Mouse (Mus musculus) midbrain, embryonic 13.5 days (tissue): ENCODE measurements around the gene Dok5. TPM values are rescaled to one million over a fixed set of nuclear protein-coding genes. Genes with fewer than 3 reads are reported as not detected.

ENCODE experiments used
- ATAC-seq: fragments of 200-750 bp; cut with Nextera tagmentation; 2 replicates; pipeline ENCODE4 v1.8.0; 2017; ENCODE audit warnings: mild to moderate bottlenecking, moderate TSS enrichment, moderate library complexity
- H3K27ac ChIP-seq: fragments of 300-500 bp; sonication (generic); 2 replicates; pipeline ENCODE4 v1.5.1; 2015; ENCODE audit warnings: inconsistent platforms, mild to moderate bottlenecking, moderate library complexity
- H3K27me3 ChIP-seq: fragments of 300-500 bp; sonication (generic); 2 replicates; pipeline ENCODE4 v1.6.1; 2015; ENCODE audit warnings: mild to moderate bottlenecking, inconsistent platforms
- H3K36me3 ChIP-seq: fragments of 300-500 bp; sonication (generic); 2 replicates; pipeline ENCODE4 v1.6.1; 2015; ENCODE audit warnings: mild to moderate bottlenecking, inconsistent platforms
- H3K4me1 ChIP-seq: fragments of 300-500 bp; sonication (generic); replicated peaks from 2 replicates; pipeline ENCODE4 v1.6.1; 2015; ENCODE audit warnings: inconsistent platforms
- H3K4me2 ChIP-seq: fragments of 300-500 bp; sonication (generic); replicated peaks from 2 replicates; pipeline ENCODE4 v1.6.1; 2015; ENCODE audit warnings: moderate library complexity, mild to moderate bottlenecking, inconsistent platforms
- H3K4me3 ChIP-seq: fragments of 300-500 bp; sonication (generic); replicated peaks from 2 replicates; pipeline ENCODE4 v1.5.1; 2015; ENCODE audit warnings: mild to moderate bottlenecking, inconsistent platforms
- H3K9ac ChIP-seq: fragments of 300-500 bp; sonication (generic); replicated peaks from 2 replicates; pipeline ENCODE4 v1.6.1; 2015; ENCODE audit warnings: mild to moderate bottlenecking, inconsistent platforms
- H3K9me3 ChIP-seq: fragments of 300-500 bp; sonication (generic); 2 replicates; pipeline ENCODE4 v1.6.1; 2016; ENCODE audit warnings: mild to moderate bottlenecking, inconsistent platforms
- WGBS: fragments of 180-500 bp; shearing (Covaris S2); methylation state at CpG from one replicate; pipeline ENCODE4 v1.1.7; 2015; 5-methylcytosine and 5-hydroxymethylcytosine counted together
- polyA plus RNA-seq: library from polyadenylated mRNA; unstranded; fragments of >200 nt; fragmentation: Nextera tagmentation; extraction: Ambion mirVana; gene quantifications from 2 replicates; pipeline ENCODE4 v1.2.1, GENCODE M21; 2015

The Dok5 gene
- polyA plus RNA-seq, 1 experiment from 2014 or later, result 41.1 TPM

- H3K4me1 ChIP-seq, result peaks cover 22% of the 10 kb centered on the region
- H3K27me3 ChIP-seq, result no peaks in the 10 kb centered on the region
- H3K4me2 ChIP-seq, result no peak overlapping the region
- peak overlapping the region; percentile 58 for H3K27ac ChIP-seq
- H3K9me3 ChIP-seq, result no peaks in the 10 kb centered on the region
- ATAC-seq, result no peak
- no peak overlapping the region for H3K4me3 ChIP-seq
- no peak overlapping the region for H3K9ac ChIP-seq
- 35% methylated on average over 10 of the region's 10 CpGs for WGBS
- H3K36me3 ChIP-seq, result no peaks in the 10 kb centered on the region
Measured at GRCm38 (mm10) chr2:170808259-170808789, 76.7 kb downstream of the Dok5 start.

GRCm38 (mm10) chr2:170811356-170811755 lies 79.7 kb downstream of the Dok5 start:
- Histone ChIP-seq H3K27ac (no peak overlapping the region; the same call in 1 of the 2 replicates), H3K4me3 (no peak overlapping the region), H3K9me3 (no peaks in the 10 kb centered on the region), H3K27me3 (no peaks in the 10 kb centered on the region), H3K4me1 (peaks cover 24% of the 10 kb centered on the region), H3K4me2 (no peak overlapping the region), H3K36me3 (no peaks in the 10 kb centered on the region), H3K9ac (no peak overlapping the region)
- 81% methylated on average over 9 of the region's 9 CpGs for WGBS
- no peak for ATAC-seq

GRCm38 (mm10) chr2:170816302-170816701 lies 84.7 kb downstream of the Dok5 start:
- WGBS, result 60% methylated on average over 8 of the region's 8 CpGs
- Histone ChIP-seq H3K9me3 (peaks cover 9% of the 10 kb centered on the region), H3K9ac (no peak overlapping the region), H3K4me1 (peaks cover 11% of the 10 kb centered on the region), H3K36me3 (peaks cover 6% of the 10 kb centered on the region), H3K4me2 (no peak overlapping the region), H3K27ac (no peak overlapping the region), H3K4me3 (no peak overlapping the region), H3K27me3 (no peaks in the 10 kb centered on the region)
- ATAC-seq, result no peak

DNA sequence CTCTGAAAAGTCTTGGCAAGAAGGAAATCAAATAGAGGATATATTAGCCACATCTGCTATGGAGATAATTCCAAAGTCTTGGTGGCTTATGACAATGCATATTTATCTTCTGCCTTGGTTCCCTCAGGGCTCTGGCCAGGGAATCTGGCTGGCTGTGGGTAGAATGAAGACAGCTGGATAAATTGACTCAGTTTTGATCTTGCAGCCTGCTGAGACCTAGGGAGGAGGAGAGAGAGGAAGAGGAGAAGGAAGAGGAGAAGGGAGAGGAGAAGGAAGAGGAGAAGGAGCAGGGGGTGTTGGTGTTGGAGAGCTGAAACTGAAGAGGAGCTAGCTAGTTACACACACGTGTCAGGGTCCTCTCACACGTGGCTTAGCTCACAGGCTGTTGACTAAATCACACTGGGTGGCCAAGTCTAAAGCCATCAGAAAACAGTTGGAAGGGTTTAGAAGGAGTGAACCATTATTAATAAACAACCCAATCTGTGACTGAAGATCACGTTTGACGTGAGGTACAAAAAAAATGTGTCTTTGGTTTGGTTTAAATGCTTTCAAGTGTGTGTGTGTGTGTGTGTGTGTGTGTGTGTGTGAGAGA lies 85.6 kb downstream of the Dok5 start:
- H3K27ac ChIP-seq, result no peak overlapping the region
- peaks cover 9% of the 10 kb centered on the region for H3K9me3 ChIP-seq
- H3K4me3 ChIP-seq, result no peak overlapping the region
- no peak overlapping the region for H3K9ac ChIP-seq
- H3K4me1 ChIP-seq, result peaks cover 11% of the 10 kb centered on the region
- H3K4me2 ChIP-seq, result no peak overlapping the region
- WGBS, result 80% methylated on average over 4 of the region's 4 CpGs
- H3K27me3 ChIP-seq, result no peaks in the 10 kb centered on the region
- H3K36me3 ChIP-seq, result peaks cover 6% of the 10 kb centered on the region
- ATAC-seq, result no peak

DNA sequence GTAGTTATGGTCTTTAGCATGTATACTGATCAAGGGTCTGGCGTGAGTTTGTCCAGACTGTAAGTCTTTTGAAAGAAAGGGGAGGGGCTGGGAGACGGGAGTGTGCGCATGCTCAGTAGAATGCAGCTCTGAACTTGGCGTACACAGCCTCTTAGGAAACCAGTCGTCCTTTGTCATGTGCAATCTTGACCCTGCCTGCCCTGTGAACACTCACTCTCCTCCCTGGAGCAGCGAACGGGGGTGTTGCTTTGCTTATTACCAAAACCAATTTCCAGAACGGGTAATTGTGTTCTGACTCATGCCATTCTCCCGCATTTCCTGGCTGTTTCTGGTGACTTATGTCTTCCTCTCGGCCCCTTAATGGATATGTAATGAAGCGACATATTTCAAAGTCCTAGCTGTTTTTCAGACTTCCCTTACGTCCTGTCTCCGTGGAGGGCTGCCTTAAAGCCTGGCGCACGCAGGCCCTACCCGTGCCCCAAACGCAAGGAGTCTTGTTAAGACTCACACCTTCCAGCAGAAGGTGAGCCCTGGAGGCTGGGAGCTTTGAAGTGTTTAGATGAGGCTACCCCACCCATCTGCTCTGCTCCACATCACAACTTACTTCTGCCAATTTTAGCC lies 95.3 kb downstream of the Dok5 start:
- H3K4me2 ChIP-seq, result no peak overlapping the region
- ATAC-seq, result no peak
- no peak overlapping the region for H3K4me3 ChIP-seq
- no peaks in the 10 kb centered on the region for H3K9me3 ChIP-seq
- H3K27ac ChIP-seq, result no peak overlapping the region
- no peaks in the 10 kb centered on the region for H3K36me3 ChIP-seq
- H3K4me1 ChIP-seq, result peaks cover 17% of the 10 kb centered on the region
- 79% methylated on average over 17 of the region's 17 CpGs for WGBS
- H3K27me3 ChIP-seq, result no peaks in the 10 kb centered on the region
- H3K9ac ChIP-seq, result no peak overlapping the region

DNA sequence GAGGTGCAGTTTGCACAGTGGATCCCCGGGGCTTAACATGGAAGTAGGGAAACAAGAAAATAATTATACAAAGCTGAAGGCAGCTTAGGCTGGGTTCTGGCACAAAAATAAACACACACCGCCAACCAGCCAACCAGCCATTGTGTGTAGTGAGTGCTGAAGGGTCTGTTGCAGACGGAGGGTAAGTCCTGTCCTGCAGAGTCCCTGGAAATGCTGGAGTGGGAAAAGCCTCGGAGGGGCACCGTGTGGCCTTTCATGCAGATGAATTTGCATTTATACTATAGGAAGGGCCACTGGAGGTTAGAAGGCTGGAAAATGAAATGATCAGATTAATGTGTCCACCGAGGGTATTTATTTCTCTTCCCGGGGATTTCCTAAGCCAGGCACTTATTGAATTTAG lies 97.2 kb downstream of the Dok5 start:
- no peaks in the 10 kb centered on the region for H3K36me3 ChIP-seq
- H3K4me3 ChIP-seq, result no peak overlapping the region
- H3K4me2 ChIP-seq, result no peak overlapping the region
- 30% methylated on average over 7 of the region's 7 CpGs for WGBS
- no peak overlapping the region for H3K9ac ChIP-seq
- H3K9me3 ChIP-seq, result no peaks in the 10 kb centered on the region
- H3K4me1 ChIP-seq, result peaks cover 17% of the 10 kb centered on the region
- peak overlapping the region; percentile 62 for H3K27ac ChIP-seq
- H3K27me3 ChIP-seq, result no peaks in the 10 kb centered on the region
- peak; percentile 32; the same call in 1 of the 2 replicates for ATAC-seq

- Histone ChIP-seq H3K4me1 (peaks cover 17% of the 10 kb centered on the region), H3K27me3 (no peaks in the 10 kb centered on the region), H3K36me3 (no peaks in the 10 kb centered on the region), H3K27ac (peak overlapping the region; percentile 62), H3K4me3 (no peak overlapping the region), H3K9me3 (no peaks in the 10 kb centered on the region), H3K9ac (no peak overlapping the region), H3K4me2 (no peak overlapping the region)
- ATAC-seq, result peak; percentile 68
- WGBS, result 75% methylated on average over 6 of the region's 6 CpGs
Measured at GRCm38 (mm10) chr2:170829191-170829611, 97.6 kb downstream of the Dok5 start.

DNA sequence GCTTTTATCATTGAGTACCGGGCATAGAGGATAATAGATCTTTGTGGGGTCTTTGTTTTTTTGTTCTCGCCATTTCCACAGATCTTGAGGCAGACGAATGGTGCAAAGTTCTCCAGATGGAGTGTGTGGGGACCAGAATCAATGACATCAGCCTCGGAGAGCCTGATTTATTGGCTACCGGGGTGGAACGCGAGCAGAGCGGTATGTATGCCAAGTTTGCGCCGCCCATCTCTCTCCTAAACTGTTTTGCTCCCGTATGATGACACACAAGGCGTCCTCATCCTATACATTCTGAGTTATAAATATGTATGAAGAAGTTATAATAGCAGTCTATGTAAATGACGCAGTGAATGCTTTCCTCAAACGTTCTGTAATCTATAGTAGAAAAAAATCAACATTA lies 98.4 kb downstream of the Dok5 start:
- Histone ChIP-seq H3K9ac (no peak overlapping the region), H3K4me1 (peaks cover 17% of the 10 kb centered on the region), H3K4me2 (no peak overlapping the region), H3K36me3 (no peaks in the 10 kb centered on the region), H3K27ac (no peak overlapping the region), H3K27me3 (no peaks in the 10 kb centered on the region), H3K4me3 (no peak overlapping the region), H3K9me3 (no peaks in the 10 kb centered on the region)
- no peak for ATAC-seq
- 82% methylated on average over 14 of the region's 14 CpGs for WGBS

DNA sequence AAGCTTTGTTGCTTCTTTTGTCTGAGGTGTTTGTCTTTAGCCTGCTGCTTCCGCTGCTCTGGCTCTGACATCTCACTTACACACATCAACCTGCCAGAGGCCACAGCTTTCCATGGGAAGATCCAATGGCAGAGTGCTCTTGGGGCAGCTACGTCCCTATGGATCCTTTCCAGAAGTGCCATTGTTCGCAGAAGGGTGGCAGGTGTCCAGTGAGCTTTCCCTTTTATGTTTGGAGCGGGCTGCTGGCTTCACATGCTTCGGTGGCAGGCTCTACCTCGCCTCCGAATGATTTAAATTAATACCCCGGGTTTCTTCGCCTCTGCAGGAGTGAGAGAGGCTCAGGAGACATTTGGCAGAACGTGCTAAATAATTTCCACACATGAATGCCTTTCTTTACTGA lies 105.3 kb downstream of the Dok5 start:
- no peak overlapping the region for H3K4me3 ChIP-seq
- no peak overlapping the region for H3K9ac ChIP-seq
- peaks cover 28% of the 10 kb centered on the region for H3K4me1 ChIP-seq
- H3K36me3 ChIP-seq, result no peaks in the 10 kb centered on the region
- peak overlapping the region; percentile 68 for H3K27ac ChIP-seq
- peak; percentile 76 for ATAC-seq
- no peak overlapping the region for H3K4me2 ChIP-seq
- no peaks in the 10 kb centered on the region for H3K27me3 ChIP-seq
- no peaks in the 10 kb centered on the region for H3K9me3 ChIP-seq
- WGBS, result 17% methylated on average over 10 of the region's 10 CpGs

GRCm38 (mm10) chr2:170837363-170837762 lies 105.8 kb downstream of the Dok5 start:
- peak overlapping the region; percentile 62 for H3K27ac ChIP-seq
- WGBS, result 55% methylated on average over 11 of the region's 11 CpGs
- no peak for ATAC-seq

GRCm38 (mm10) chr2:170837824-170838557 lies 106.4 kb downstream of the Dok5 start:
- peaks cover 28% of the 10 kb centered on the region for H3K4me1 ChIP-seq
- H3K4me3 ChIP-seq, result no peak overlapping the region
- H3K36me3 ChIP-seq, result no peaks in the 10 kb centered on the region
- no peaks in the 10 kb centered on the region for H3K9me3 ChIP-seq
- H3K9ac ChIP-seq, result no peak overlapping the region
- H3K4me2 ChIP-seq, result no peak overlapping the region
- peak; percentile 81 for ATAC-seq
- H3K27me3 ChIP-seq, result no peaks in the 10 kb centered on the region
- peak overlapping the region; percentile 62 for H3K27ac ChIP-seq
- WGBS, result 21% methylated on average over 12 of the region's 12 CpGs

More at GRCm38 (mm10) chr2:170837363-170837762, 105.8 kb downstream of the Dok5 start:
- Histone ChIP-seq H3K4me1 (peaks cover 28% of the 10 kb centered on the region), H3K4me3 (no peak overlapping the region), H3K4me2 (no peak overlapping the region), H3K27me3 (no peaks in the 10 kb centered on the region), H3K9ac (no peak overlapping the region), H3K9me3 (no peaks in the 10 kb centered on the region), H3K36me3 (no peaks in the 10 kb centered on the region)

DNA sequence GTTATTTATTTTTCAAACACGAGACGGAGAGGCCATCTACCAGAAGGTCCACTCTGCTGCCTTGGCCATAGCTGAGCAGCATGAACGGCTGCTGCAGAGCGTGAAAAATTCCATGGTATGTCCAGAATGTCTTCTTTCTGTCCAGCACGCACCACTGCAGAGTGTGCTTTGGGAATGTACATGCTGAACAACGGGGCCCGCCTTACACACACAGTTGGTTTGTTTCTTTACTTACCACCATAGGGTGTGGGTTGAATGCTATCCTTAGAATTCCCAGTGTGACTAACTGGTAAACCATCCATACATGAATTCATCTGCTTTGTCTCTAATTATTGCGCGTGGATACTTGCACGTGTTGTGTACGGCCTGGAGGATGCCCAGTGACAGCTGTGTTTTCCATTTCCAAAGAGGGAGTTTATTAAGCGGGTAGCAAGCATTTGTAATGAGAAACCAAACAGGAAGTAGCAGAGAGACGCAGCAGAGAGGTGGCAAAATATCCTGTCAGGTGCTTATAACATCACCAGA lies 109.9 kb downstream of the Dok5 start:
- no peaks in the 10 kb centered on the region for H3K27me3 ChIP-seq
- H3K27ac ChIP-seq, result no peak overlapping the region
- H3K9ac ChIP-seq, result no peak overlapping the region
- H3K4me2 ChIP-seq, result no peak overlapping the region
- H3K36me3 ChIP-seq, result no peaks in the 10 kb centered on the region
- peaks cover 26% of the 10 kb centered on the region for H3K4me1 ChIP-seq
- 71% methylated on average over 13 of the region's 13 CpGs for WGBS
- H3K4me3 ChIP-seq, result no peak overlapping the region
- ATAC-seq, result no peak
- no peaks in the 10 kb centered on the region for H3K9me3 ChIP-seq
